Mouse (Mus musculus): ENCODE measurements around the gene Tmem43. TPM values are rescaled to one million over a fixed set of nuclear protein-coding genes. Genes with fewer than 3 reads are reported as not detected.
"Not testable (repeated sequence)": the region's sequence is repeated elsewhere in the genome, so short reads cannot be mapped to it uniquely, and the experiment has no call there.

The Tmem43 gene
- polyA plus RNA-seq, 1 experiment from 2014 or later = 41.6 TPM

- Histone ChIP-seq H3K4me1 (peaks cover 18% of the 10 kb centered on the region), H3K36me3 (peaks cover 32% of the 10 kb centered on the region)
- not testable (repeated sequence) for H3K4me3 ChIP-seq; H3K9me3 ChIP-seq; H3K27me3 ChIP-seq (ENCODE audit: insufficient read depth, poor library complexity, severe bottlenecking); H3K27ac ChIP-seq; DNase-seq (ENCODE audit: low spot score)
- 84% methylated on average over 3 of the region's 3 CpGs for WGBS
Measured at GRCm38 (mm10) chr6:91471427-91471826, 2.1 kb upstream of the Tmem43 start.

GRCm38 (mm10) chr6:91472319-91472718 is 1.2 kb upstream of the Tmem43 start:
- 36% methylated on average over 6 of the region's 6 CpGs for WGBS
- Histone ChIP-seq H3K4me1 (peaks cover 18% of the 10 kb centered on the region), H3K36me3 (peaks cover 32% of the 10 kb centered on the region), H3K27me3 (ENCODE audit: insufficient read depth, poor library complexity, severe bottlenecking) (no peaks in the 10 kb centered on the region), H3K4me3 (peak overlapping the region; percentile 77), H3K9me3 (no peaks in the 10 kb centered on the region), H3K27ac (peak overlapping the region; percentile 90)
- DNase-seq (ENCODE audit: low spot score) = no peak

- H3K27me3 ChIP-seq (ENCODE audit: insufficient read depth, poor library complexity, severe bottlenecking) = no peaks in the 10 kb centered on the region
- no peaks in the 10 kb centered on the region for H3K9me3 ChIP-seq
- H3K4me1 ChIP-seq = peaks cover 18% of the 10 kb centered on the region
- H3K36me3 ChIP-seq = peaks cover 37% of the 10 kb centered on the region
- H3K4me3 ChIP-seq = peak overlapping the region; percentile 77
- DNase-seq (ENCODE audit: low spot score) = no peak
- peak overlapping the region; percentile 80 for H3K27ac ChIP-seq
- WGBS = under 1% methylated on average over 27 of the region's 27 CpGs
Measured at GRCm38 (mm10) chr6:91473805-91474440, 420 bp downstream of the Tmem43 start.

GRCm38 (mm10) chr6:91474441-91475190 is 1.1 kb downstream of the Tmem43 start:
- Histone ChIP-seq H3K27ac (peak overlapping the region; percentile 80), H3K9me3 (no peaks in the 10 kb centered on the region), H3K36me3 (peaks cover 40% of the 10 kb centered on the region), H3K27me3 (ENCODE audit: insufficient read depth, poor library complexity, severe bottlenecking) (no peaks in the 10 kb centered on the region), H3K4me3 (peak overlapping the region; percentile 77), H3K4me1 (peaks cover 18% of the 10 kb centered on the region)
- WGBS = 61% methylated on average over 9 of the region's 9 CpGs
- no peak for DNase-seq (ENCODE audit: low spot score)

- Histone ChIP-seq H3K4me1 (peaks cover 18% of the 10 kb centered on the region), H3K27ac (no peak overlapping the region), H3K36me3 (peaks cover 54% of the 10 kb centered on the region), H3K9me3 (no peaks in the 10 kb centered on the region), H3K4me3 (no peak overlapping the region), H3K27me3 (ENCODE audit: insufficient read depth, poor library complexity, severe bottlenecking) (no peaks in the 10 kb centered on the region)
- DNase-seq (ENCODE audit: low spot score) = no peak
- WGBS = 83% methylated on average over 2 of the region's 2 CpGs
Measured at GRCm38 (mm10) chr6:91476541-91476940, 3.0 kb downstream of the Tmem43 start.

GRCm38 (mm10) chr6:91483371-91483770 is 9.9 kb downstream of the Tmem43 start:
- DNase-seq (ENCODE audit: low spot score) = no peak
- 87% methylated on average over 2 of the region's 2 CpGs for WGBS
- Histone ChIP-seq H3K4me1 (peaks cover 12% of the 10 kb centered on the region; the same call in 1 of the 2 replicates), H3K27ac (no peak overlapping the region), H3K9me3 (no peaks in the 10 kb centered on the region), H3K36me3 (peaks cover 96% of the 10 kb centered on the region), H3K4me3 (no peak overlapping the region), H3K27me3 (ENCODE audit: insufficient read depth, poor library complexity, severe bottlenecking) (no peaks in the 10 kb centered on the region)

- no peak overlapping the region for H3K27ac ChIP-seq
- no peak overlapping the region for H3K4me3 ChIP-seq
- H3K9me3 ChIP-seq = no peaks in the 10 kb centered on the region
- DNase-seq (ENCODE audit: low spot score) = no peak
- WGBS = 91% methylated on average over 15 of the region's 15 CpGs
- no peaks in the 10 kb centered on the region for H3K27me3 ChIP-seq (ENCODE audit: insufficient read depth, poor library complexity, severe bottlenecking)
- H3K36me3 ChIP-seq = peaks cover 86% of the 10 kb centered on the region
- H3K4me1 ChIP-seq = peaks cover 26% of the 10 kb centered on the region
Measured at GRCm38 (mm10) chr6:91486736-91487453, 13.4 kb downstream of the Tmem43 start.

GRCm38 (mm10) chr6:91488496-91489212 is 15.2 kb downstream of the Tmem43 start:
- H3K9me3 ChIP-seq = no peaks in the 10 kb centered on the region
- no peak for DNase-seq (ENCODE audit: low spot score)
- no peaks in the 10 kb centered on the region for H3K27me3 ChIP-seq (ENCODE audit: insufficient read depth, poor library complexity, severe bottlenecking)
- H3K27ac ChIP-seq = no peak overlapping the region
- WGBS = 63% methylated on average over 9 of the region's 9 CpGs
- H3K4me3 ChIP-seq = no peak overlapping the region
- peaks cover 21% of the 10 kb centered on the region for H3K4me1 ChIP-seq
- H3K36me3 ChIP-seq = peaks cover 85% of the 10 kb centered on the region

- DNase-seq (ENCODE audit: low spot score) = no peak
- Histone ChIP-seq H3K27ac (no peak overlapping the region; the same call in 1 of the 2 replicates), H3K27me3 (ENCODE audit: insufficient read depth, poor library complexity, severe bottlenecking) (no peaks in the 10 kb centered on the region), H3K36me3 (peaks cover 83% of the 10 kb centered on the region), H3K4me3 (no peak overlapping the region), H3K9me3 (no peaks in the 10 kb centered on the region), H3K4me1 (peaks cover 20% of the 10 kb centered on the region)
- WGBS = 80% methylated on average over 10 of the region's 10 CpGs
Measured at GRCm38 (mm10) chr6:91489872-91490271, 16.4 kb downstream of the Tmem43 start.

- H3K4me3 ChIP-seq = no peak overlapping the region
- no peak overlapping the region for H3K27ac ChIP-seq
- H3K4me1 ChIP-seq = peaks cover 20% of the 10 kb centered on the region
- no peak for DNase-seq (ENCODE audit: low spot score)
- 67% methylated on average over 6 of the region's 6 CpGs for WGBS
- no peaks in the 10 kb centered on the region for H3K9me3 ChIP-seq
- H3K36me3 ChIP-seq = peaks cover 80% of the 10 kb centered on the region
- H3K27me3 ChIP-seq (ENCODE audit: insufficient read depth, poor library complexity, severe bottlenecking) = no peaks in the 10 kb centered on the region
Measured at GRCm38 (mm10) chr6:91491004-91491403, 17.5 kb downstream of the Tmem43 start.

- peaks cover 81% of the 10 kb centered on the region for H3K36me3 ChIP-seq
- no peaks in the 10 kb centered on the region for H3K9me3 ChIP-seq
- DNase-seq (ENCODE audit: low spot score) = no peak
- H3K27ac ChIP-seq = no peak overlapping the region
- peaks cover 15% of the 10 kb centered on the region for H3K4me1 ChIP-seq
- WGBS = 83% methylated on average over 10 of the region's 10 CpGs
- H3K27me3 ChIP-seq (ENCODE audit: insufficient read depth, poor library complexity, severe bottlenecking) = no peaks in the 10 kb centered on the region
- H3K4me3 ChIP-seq = no peak overlapping the region
Measured at GRCm38 (mm10) chr6:91493053-91493452, 19.6 kb downstream of the Tmem43 start.

- H3K9me3 ChIP-seq = no peaks in the 10 kb centered on the region
- H3K4me1 ChIP-seq = 0 out of 2 replicates have a peak, but pooled peaks cover 7% of the 10 kb centered on the region
- H3K36me3 ChIP-seq = peaks cover 91% of the 10 kb centered on the region
- no peak overlapping the region for H3K4me3 ChIP-seq
- H3K27me3 ChIP-seq (ENCODE audit: insufficient read depth, poor library complexity, severe bottlenecking) = no peaks in the 10 kb centered on the region
- WGBS = 83% methylated on average over 8 of the region's 8 CpGs
- DNase-seq (ENCODE audit: low spot score) = no peak
- H3K27ac ChIP-seq = no peak overlapping the region
Measured at GRCm38 (mm10) chr6:91494526-91494925, 21.0 kb downstream of the Tmem43 start.

Data from heart, embryonic 10.5 days (tissue).